Mouse (Mus musculus) heart, postnatal 0 days (tissue): ENCODE data around the gene Tk1. TPM values are rescaled to one million over a fixed set of nuclear protein-coding genes. Genes with fewer than 3 reads are reported as not detected.

Experiments used
- ATAC-seq: fragments of 200-750 bp; cut with Nextera tagmentation; 2 replicates; pipeline ENCODE4 v1.8.0; 2017; ENCODE audit warnings: low read depth, moderate number of reproducible peaks, moderate library complexity; ENCODE audit not compliant: insufficient read depth
- DNase-seq: peaks from one replicate; pipeline ENCODE4 v3.0.0-alpha.2; 2016; ENCODE audit warnings: low spot score
- H3K27ac ChIP-seq: fragments of 300-500 bp; sonication (generic); 2 replicates; pipeline ENCODE4 v1.5.1; 2014; ENCODE audit warnings: low read depth, mild to moderate bottlenecking
- H3K27me3 ChIP-seq: fragments of 300-500 bp; sonication (generic); 2 replicates; pipeline ENCODE4 v1.6.1; 2014; ENCODE audit warnings: low read length, mixed read lengths; ENCODE audit not compliant: control insufficient read depth, insufficient read depth
- H3K36me3 ChIP-seq: fragments of 300-500 bp; sonication (generic); replicated peaks from 2 replicates; pipeline ENCODE4 v1.6.1; 2014; ENCODE audit warnings: low read length, mixed read lengths; ENCODE audit not compliant: control insufficient read depth, insufficient read depth
- H3K4me1 ChIP-seq: fragments of 300-500 bp; sonication (generic); 2 replicates; pipeline ENCODE4 v1.6.1; 2014; ENCODE audit warnings: antibody characterized with exemption; ENCODE audit not compliant: control insufficient read depth, insufficient read depth
- H3K4me2 ChIP-seq: fragments of 300-500 bp; sonication (generic); 2 replicates; pipeline ENCODE4 v1.6.1; 2014; ENCODE audit warnings: low read depth, mild to moderate bottlenecking, low read length, moderate library complexity
- H3K4me3 ChIP-seq: fragments of 300-500 bp; sonication (generic); 2 replicates; pipeline ENCODE4 v1.5.1; 2014; ENCODE audit warnings: low read depth, low read length
- H3K9ac ChIP-seq: fragments of 300-500 bp; sonication (generic); replicated peaks from 2 replicates; pipeline ENCODE4 v1.6.1; 2014; ENCODE audit warnings: low read depth, low read length, mixed read lengths
- H3K9me3 ChIP-seq: fragments of 300-500 bp; sonication (generic); replicated peaks from 2 replicates; pipeline ENCODE4 v1.6.1; 2016; ENCODE audit warnings: low read length; ENCODE audit not compliant: control insufficient read depth
- CTCF ChIP-seq: IDR thresholded peaks from 2 replicates; pipeline ENCODE4 v1.5.1; 2016; ENCODE audit warnings: antibody characterized with exemption, control low read depth, low read depth
- EP300 ChIP-seq: IDR thresholded peaks from 2 replicates; pipeline ENCODE4 v1.6.1; 2016; ENCODE audit warnings: antibody characterized with exemption, low read depth
- WGBS: fragments of 180-500 bp; shearing (Covaris S2); extraction: QIAGEN DNeasy Blood & Tissue Kit; methylation state at CpG from one replicate; pipeline ENCODE4 v1.1.7; 2014; 5-methylcytosine and 5-hydroxymethylcytosine counted together
- polyA plus RNA-seq: library from polyadenylated mRNA; unstranded; fragments of >200 nt; fragmentation: Nextera tagmentation; extraction: Ambion mirVana; gene quantifications from 2 replicates; pipeline ENCODE4 v1.2.1, GENCODE M21; 2015
- total RNA-seq: library from RNA; depleted of rRNA; stranded (reverse); fragments of >200 nt; gene quantifications from 2 replicates; pipeline ENCODE4 v1.2.3, GENCODE M21; 2014; ENCODE audit warnings: low replicate concordance

Tk1 gene
- total and polyA plus RNA-seq, 2 experiments from 2014 or later = 41.4 to 103 TPM

DNA sequence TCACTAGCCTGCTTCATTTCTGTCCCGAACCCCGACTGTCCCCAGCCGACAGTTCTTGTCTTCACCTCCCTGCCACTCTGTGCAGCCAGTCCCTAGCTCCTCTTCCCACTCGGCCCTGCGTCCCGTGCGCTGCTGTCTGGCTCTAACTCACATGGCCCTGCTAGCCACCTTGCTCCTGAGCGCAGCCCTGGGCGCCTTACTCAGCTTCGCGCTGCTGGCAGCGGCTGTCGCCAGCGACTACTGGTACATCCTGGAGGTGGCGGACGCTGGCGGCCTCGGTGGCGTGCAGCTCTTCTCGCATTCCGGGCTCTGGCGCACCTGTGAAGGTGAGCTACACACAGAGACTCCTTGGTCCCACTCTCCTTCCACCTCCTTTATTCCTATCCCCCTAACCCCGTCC, 34.7 kb upstream of the Tk1 start, which contains the start of gene Tmem235:
Gene Tmem235 (plus strand): TSS at position 152 of the 400 bp plus-strand sequence.
- Histone ChIP-seq H3K4me3 (no peak within 1 kb of the TSS; the same call in 1 of the 2 replicates), H3K4me1 (no peaks in the 10 kb centered on the region), H3K4me2 (no peak within 1 kb of the TSS), H3K27ac (no peak within 1 kb of the TSS), H3K9ac (no peak within 1 kb of the TSS), H3K27me3 (peaks cover 27% of the 10 kb centered on the region), H3K36me3 (peaks cover 21% of the 10 kb centered on the region), H3K9me3 (no peaks in the 10 kb centered on the region)
- DNase-seq = no peak
- no peak for TF ChIP-seq CTCF
- TF ChIP-seq EP300 = no peak
- 4% methylated on average over 23 of the region's 23 CpGs for WGBS
- ATAC-seq = no peak

DNA sequence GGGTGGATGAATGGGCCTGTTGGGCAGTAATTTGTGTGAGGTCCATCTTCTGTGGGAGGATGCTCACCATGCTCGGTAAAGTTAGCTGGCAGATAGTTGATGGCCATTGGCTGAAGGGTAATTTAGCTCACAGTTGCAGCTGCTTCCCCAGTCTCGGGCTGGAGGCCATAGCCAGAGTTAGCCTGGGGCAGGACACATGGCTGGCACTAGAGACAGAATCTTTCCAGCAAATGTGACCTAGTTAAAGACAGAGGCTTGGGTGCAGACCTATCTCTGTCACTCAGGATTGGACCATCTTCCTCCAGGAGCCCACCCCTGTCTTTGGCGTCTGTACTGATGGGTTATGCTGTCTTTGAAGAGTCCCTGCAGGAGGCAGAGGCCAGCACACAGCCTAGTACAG, 32.5 kb upstream of the Tk1 start:
- H3K9ac ChIP-seq = no peak overlapping the region
- H3K27me3 ChIP-seq = peaks cover 27% of the 10 kb centered on the region
- no peak for ATAC-seq

DNA sequence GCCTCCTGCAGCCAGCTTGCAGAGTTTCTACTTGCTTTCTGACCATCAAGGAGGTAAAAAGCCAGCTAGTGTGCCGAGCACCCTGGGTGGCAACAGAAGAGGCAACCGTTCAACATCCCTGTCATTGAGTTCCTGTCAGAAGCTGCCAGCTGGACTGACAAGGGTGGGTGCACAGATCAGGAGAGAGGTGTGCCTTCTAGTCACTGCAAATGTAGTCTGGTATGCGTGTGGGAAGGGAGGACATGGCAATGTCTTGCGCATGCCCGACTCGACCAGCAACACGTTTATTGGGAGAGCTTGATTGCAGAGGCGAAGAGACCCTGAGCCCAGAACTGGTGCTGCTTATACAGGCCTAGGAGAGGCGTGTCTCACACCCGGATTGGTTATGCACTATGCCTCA, 31.6 kb upstream of the Tk1 start:
- no peak overlapping the region for H3K4me2 ChIP-seq
- no peak overlapping the region for H3K27ac ChIP-seq
- H3K4me1 ChIP-seq = no peaks in the 10 kb centered on the region
- no peak overlapping the region for H3K9ac ChIP-seq
- WGBS = 94% methylated on average over 10 of the region's 10 CpGs
- H3K27me3 ChIP-seq = peaks cover 22% of the 10 kb centered on the region
- H3K4me3 ChIP-seq = no peak overlapping the region
- DNase-seq (no peak), ATAC-seq (no peak)
- H3K36me3 ChIP-seq = peaks cover 43% of the 10 kb centered on the region
- no peaks in the 10 kb centered on the region for H3K9me3 ChIP-seq
- TF ChIP-seq CTCF (no peak), EP300 (no peak)

More for the DNA sequence above, 32.5 kb upstream of the Tk1 start:
- TF ChIP-seq EP300 (no peak), CTCF (no peak)
- H3K4me3 ChIP-seq = no peak overlapping the region
- H3K36me3 ChIP-seq = peaks cover 35% of the 10 kb centered on the region
- no peak for DNase-seq
- no peaks in the 10 kb centered on the region for H3K9me3 ChIP-seq
- no peak overlapping the region for H3K27ac ChIP-seq
- H3K4me2 ChIP-seq = no peak overlapping the region
- WGBS = 62% methylated on average over 3 of the region's 3 CpGs
- no peaks in the 10 kb centered on the region for H3K4me1 ChIP-seq

DNA sequence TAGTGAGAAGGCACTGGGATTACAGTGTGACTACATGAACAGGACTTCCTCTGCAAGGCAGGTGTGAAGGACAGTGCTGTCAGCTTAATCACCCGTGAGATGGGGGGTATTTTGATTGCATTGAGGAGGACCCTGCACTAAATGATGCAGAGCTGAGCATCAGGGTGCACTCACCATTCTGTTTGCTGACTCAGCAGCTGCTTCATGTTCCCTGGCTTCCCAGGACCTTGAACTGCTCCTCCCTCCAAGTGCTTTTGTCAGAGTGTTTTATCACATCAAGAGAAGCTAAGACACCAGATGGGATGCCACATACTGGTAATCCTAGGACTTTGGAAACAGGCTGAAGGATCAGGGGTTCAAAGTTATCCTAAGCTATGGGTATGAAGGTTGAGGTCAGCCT, 30.1 kb upstream of the Tk1 start:
- TF ChIP-seq EP300 = no peak
- no peak for TF ChIP-seq CTCF
- Histone ChIP-seq H3K27me3 (peaks cover 14% of the 10 kb centered on the region), H3K36me3 (peaks cover 43% of the 10 kb centered on the region), H3K27ac (no peak overlapping the region), H3K9ac (no peak overlapping the region), H3K4me3 (no peak overlapping the region), H3K9me3 (no peaks in the 10 kb centered on the region), H3K4me2 (no peak overlapping the region), H3K4me1 (no peaks in the 10 kb centered on the region)
- no peak for ATAC-seq
- 80% methylated on average over 1 of the region's 1 CpGs for WGBS
- DNase-seq = no peak

DNA sequence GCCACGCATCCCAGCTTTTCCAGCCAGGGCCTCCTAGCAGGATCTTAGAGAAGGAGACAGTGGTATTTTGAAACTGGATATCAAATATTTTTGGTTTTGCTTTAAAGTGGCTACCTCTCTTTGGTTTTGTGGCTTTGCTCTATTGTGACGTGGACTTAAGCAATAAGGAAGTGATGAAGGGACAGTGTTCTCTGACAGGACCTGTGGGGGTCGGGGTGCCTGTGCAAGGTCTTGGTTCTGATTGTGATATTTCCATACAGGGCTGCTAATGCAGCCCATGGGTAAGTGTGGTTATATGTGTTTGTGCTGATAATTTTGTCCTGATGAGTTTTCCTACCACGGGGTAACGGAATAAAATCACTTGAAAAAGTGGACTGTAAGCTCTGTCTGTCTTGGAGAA, 29.5 kb upstream of the Tk1 start:
- TF ChIP-seq EP300 (no peak), CTCF (no peak)
- H3K36me3 ChIP-seq = peaks cover 43% of the 10 kb centered on the region
- ATAC-seq (no peak), DNase-seq (no peak)
- peaks cover 2% of the 10 kb centered on the region; the same call in 1 of the 2 replicates for H3K4me1 ChIP-seq
- 94% methylated on average over 5 of the region's 5 CpGs for WGBS
- H3K4me3 ChIP-seq = no peak overlapping the region
- H3K9me3 ChIP-seq = no peaks in the 10 kb centered on the region
- H3K27me3 ChIP-seq = peaks cover 8% of the 10 kb centered on the region
- no peak overlapping the region for H3K4me2 ChIP-seq
- no peak overlapping the region for H3K9ac ChIP-seq
- H3K27ac ChIP-seq = no peak overlapping the region

DNA sequence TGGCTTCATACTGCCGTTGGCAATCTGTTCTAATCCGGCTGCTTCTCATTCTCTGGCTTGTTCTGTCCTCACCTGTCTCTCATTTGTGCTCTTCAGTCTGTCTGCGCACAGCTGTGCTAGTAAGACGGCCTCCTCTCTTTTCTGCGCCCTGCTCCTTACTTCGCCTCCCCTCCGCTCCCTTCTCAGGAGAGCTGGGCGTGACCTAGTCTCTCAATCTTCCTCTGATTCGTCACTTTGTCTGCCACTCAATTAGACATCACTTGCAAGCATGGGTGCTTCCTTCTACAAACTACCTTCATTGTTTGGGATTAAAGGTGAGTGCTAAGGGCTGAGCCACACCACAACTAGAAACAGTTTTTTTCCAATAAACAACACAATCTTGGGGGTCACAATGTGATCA, 28.3 kb upstream of the Tk1 start:
- TF ChIP-seq EP300 = no peak
- TF ChIP-seq CTCF = no peak
- Histone ChIP-seq H3K4me1 (peaks cover 12% of the 10 kb centered on the region), H3K4me3 (no peak overlapping the region), H3K9ac (no peak overlapping the region), H3K9me3 (no peaks in the 10 kb centered on the region), H3K27ac (no peak overlapping the region), H3K4me2 (no peak overlapping the region), H3K36me3 (peaks cover 43% of the 10 kb centered on the region), H3K27me3 (no peaks in the 10 kb centered on the region)
- DNase-seq (no peak), ATAC-seq (no peak)
- 87% methylated on average over 9 of the region's 9 CpGs for WGBS
